Mouse (Mus musculus) hindbrain, embryonic 14.5 days (tissue): ENCODE data around the gene Zfp612. TPM values are rescaled to one million over a fixed set of nuclear protein-coding genes. Genes with fewer than 3 reads are reported as not detected.
"Not testable (repeated sequence)": the region's sequence is repeated elsewhere in the genome, so short reads cannot be mapped to it uniquely, and the experiment has no call there.

Source experiments
- ATAC-seq: fragments of 200-750 bp; cut with Nextera tagmentation; 2 replicates; pipeline ENCODE4 v1.8.0; 2017; ENCODE audit warnings: moderate number of reproducible peaks, mild to moderate bottlenecking, moderate TSS enrichment, moderate library complexity; ENCODE audit not compliant: low FRiP score
- DNase-seq: peaks from one replicate; pipeline ENCODE4 v3.0.0-alpha.2; 2015; ENCODE audit warnings: low spot score
- H3K27ac ChIP-seq: fragments of 300-500 bp; sonication (generic); 2 replicates; pipeline ENCODE4 v1.5.1; 2014; ENCODE audit warnings: mild to moderate bottlenecking, moderate library complexity
- H3K27me3 ChIP-seq: fragments of 300-500 bp; sonication (generic); 2 replicates; pipeline ENCODE4 v1.6.1; 2014; ENCODE audit warnings: mild to moderate bottlenecking, low read length, mixed read lengths; ENCODE audit not compliant: control insufficient read depth, insufficient read depth
- H3K36me3 ChIP-seq: fragments of 300-500 bp; sonication (generic); replicated peaks from 2 replicates; pipeline ENCODE4 v1.6.1; 2014; ENCODE audit not compliant: control insufficient read depth, insufficient read depth
- H3K4me1 ChIP-seq: fragments of 300-500 bp; sonication (generic); replicated peaks from 2 replicates; pipeline ENCODE4 v1.6.1; 2014; ENCODE audit warnings: antibody characterized with exemption, low read length, mixed read lengths; ENCODE audit not compliant: control insufficient read depth, insufficient read depth
- H3K4me2 ChIP-seq: fragments of 300-500 bp; sonication (generic); replicated peaks from 2 replicates; pipeline ENCODE4 v1.6.1; 2014; ENCODE audit warnings: mild to moderate bottlenecking, moderate library complexity
- H3K4me3 ChIP-seq: fragments of 300-500 bp; sonication (generic); replicated peaks from 2 replicates; pipeline ENCODE4 v1.5.1; 2014; ENCODE audit warnings: mild to moderate bottlenecking, low read length
- H3K9ac ChIP-seq: fragments of 300-500 bp; sonication (generic); 2 replicates; pipeline ENCODE4 v1.6.1; 2014
- H3K9me3 ChIP-seq: fragments of 300-500 bp; sonication (generic); 2 replicates; pipeline ENCODE4 v1.6.1; 2016; ENCODE audit warnings: low read length; ENCODE audit not compliant: control insufficient read depth
- WGBS: fragments of 180-500 bp; shearing (Covaris S2); extraction: QIAGEN DNeasy Blood & Tissue Kit; methylation state at CpG from one replicate; pipeline ENCODE4 v1.1.7; 2014; 5-methylcytosine and 5-hydroxymethylcytosine counted together
- polyA plus RNA-seq: library from polyadenylated mRNA; unstranded; fragments of >200 nt; fragmentation: Nextera tagmentation; extraction: Ambion mirVana; gene quantifications from 2 replicates; pipeline ENCODE4 v1.2.1, GENCODE M21; 2014

Zfp612 gene
- polyA plus RNA-seq: 17.9 and 20.2 TPM in 2 replicates

GRCm38 (mm10) chr8:110079282-110080221 is at the start of gene Zfp612:
Zfp612 (plus strand) TSS chr8:110079746.
- Histone ChIP-seq H3K9me3 (no peaks in the 10 kb centered on the region), H3K27ac (peak within 1 kb of the TSS; percentile 15; the same call in 1 of the 2 replicates), H3K4me3 (peak within 1 kb of the TSS; percentile 62), H3K36me3 (peaks cover 24% of the 10 kb centered on the region), H3K9ac (peak within 1 kb of the TSS; percentile 78), H3K4me1 (peaks cover 14% of the 10 kb centered on the region; the same call in 1 of the 2 replicates), H3K4me2 (peak within 1 kb of the TSS; percentile 78), H3K27me3 (no peaks in the 10 kb centered on the region)
- 7% methylated on average over 54 of the region's 54 CpGs for WGBS
- DNase-seq (peak; percentile 75), ATAC-seq (peak; percentile 94)

GRCm38 (mm10) chr8:110033771-110034170 is 45.8 kb upstream of the Zfp612 start:
- H3K4me3 ChIP-seq, H3K9ac ChIP-seq, DNase-seq, H3K4me1 ChIP-seq, H3K9me3 ChIP-seq, H3K4me2 ChIP-seq, ATAC-seq, H3K27ac ChIP-seq, H3K27me3 ChIP-seq, H3K36me3 ChIP-seq: not testable (repeated sequence)
- 34% methylated on average over 8 of the region's 8 CpGs for WGBS

- WGBS: 53% methylated on average over 4 of the region's 4 CpGs
- Histone ChIP-seq H3K9me3 (no peaks in the 10 kb centered on the region), H3K4me1 (no peaks in the 10 kb centered on the region), H3K27me3 (no peaks in the 10 kb centered on the region), H3K4me2 (no peak overlapping the region), H3K36me3 (no peaks in the 10 kb centered on the region), H3K4me3 (no peak overlapping the region), H3K27ac (no peak overlapping the region), H3K9ac (no peak overlapping the region)
- DNase-seq (no peak), ATAC-seq (no peak)
These were observed 45.2 kb upstream of the Zfp612 start for GRCm38 (mm10) chr8:110034331-110034730.

- Histone ChIP-seq H3K4me2 (no peak overlapping the region), H3K9ac (no peak overlapping the region), H3K27me3 (no peaks in the 10 kb centered on the region), H3K4me1 (no peaks in the 10 kb centered on the region), H3K27ac (no peak overlapping the region), H3K9me3 (no peaks in the 10 kb centered on the region), H3K4me3 (no peak overlapping the region), H3K36me3 (no peaks in the 10 kb centered on the region)
- 67% methylated on average over 2 of the region's 2 CpGs for WGBS
- no peak for ATAC-seq
- no peak for DNase-seq
These were observed 43.4 kb upstream of the Zfp612 start for GRCm38 (mm10) chr8:110036156-110036555.

- no peaks in the 10 kb centered on the region for H3K27me3 ChIP-seq
- no peak for ATAC-seq
- no peak for DNase-seq
- H3K4me2 ChIP-seq: no peak overlapping the region
- no peak overlapping the region for H3K4me3 ChIP-seq
- no peaks in the 10 kb centered on the region for H3K9me3 ChIP-seq
- H3K4me1 ChIP-seq: no peaks in the 10 kb centered on the region
- WGBS: 41% methylated on average over 7 of the region's 7 CpGs
- no peak overlapping the region for H3K9ac ChIP-seq
- no peaks in the 10 kb centered on the region for H3K36me3 ChIP-seq
- no peak overlapping the region for H3K27ac ChIP-seq
These were observed 40.3 kb upstream of the Zfp612 start for GRCm38 (mm10) chr8:110039216-110039615.

GRCm38 (mm10) chr8:110039659-110040058 is 39.9 kb upstream of the Zfp612 start, which contains the start of gene Chst4:
Chst4 (minus strand) TSS chr8:110039740.
- H3K27me3 ChIP-seq: no peaks in the 10 kb centered on the region
- 77% methylated on average over 5 of the region's 5 CpGs for WGBS
- H3K9me3 ChIP-seq: no peaks in the 10 kb centered on the region
- H3K4me2 ChIP-seq: no peak within 1 kb of the TSS
- no peaks in the 10 kb centered on the region for H3K36me3 ChIP-seq
- DNase-seq (no peak), ATAC-seq (no peak)
- no peak within 1 kb of the TSS for H3K9ac ChIP-seq
- no peak within 1 kb of the TSS for H3K4me3 ChIP-seq
- H3K4me1 ChIP-seq: no peaks in the 10 kb centered on the region
- no peak within 1 kb of the TSS for H3K27ac ChIP-seq

- Histone ChIP-seq H3K4me3 (no peak overlapping the region), H3K36me3 (no peaks in the 10 kb centered on the region), H3K9ac (no peak overlapping the region), H3K9me3 (no peaks in the 10 kb centered on the region), H3K27ac (no peak overlapping the region), H3K4me2 (no peak overlapping the region), H3K27me3 (no peaks in the 10 kb centered on the region), H3K4me1 (no peaks in the 10 kb centered on the region)
- 89% methylated on average over 4 of the region's 4 CpGs for WGBS
- ATAC-seq (no peak), DNase-seq (no peak)
These were observed 39.0 kb upstream of the Zfp612 start for GRCm38 (mm10) chr8:110040509-110040908.

- Histone ChIP-seq H3K9me3 (no peaks in the 10 kb centered on the region), H3K4me3 (no peak overlapping the region), H3K27me3 (no peaks in the 10 kb centered on the region), H3K4me1 (no peaks in the 10 kb centered on the region), H3K27ac (no peak overlapping the region), H3K9ac (no peak overlapping the region), H3K4me2 (no peak overlapping the region), H3K36me3 (no peaks in the 10 kb centered on the region)
- ATAC-seq: no peak
- no peak for DNase-seq
- 83% methylated on average over 6 of the region's 6 CpGs for WGBS
These were observed 28.3 kb upstream of the Zfp612 start for GRCm38 (mm10) chr8:110051208-110051607.

GRCm38 (mm10) chr8:110058207-110058606 is 21.3 kb upstream of the Zfp612 start:
- Histone ChIP-seq H3K4me2 (no peak overlapping the region), H3K4me3 (no peak overlapping the region), H3K9me3 (no peaks in the 10 kb centered on the region), H3K9ac (no peak overlapping the region), H3K4me1 (no peaks in the 10 kb centered on the region), H3K36me3 (no peaks in the 10 kb centered on the region), H3K27ac (no peak overlapping the region), H3K27me3 (no peaks in the 10 kb centered on the region)
- no peak for DNase-seq
- ATAC-seq: no peak
- WGBS: 69% methylated on average over 8 of the region's 8 CpGs
